Mouse (Mus musculus) liver, embryonic 14.5 days (tissue): Measurements from ENCODE around the gene Arl15.

ENCODE experiments used
- CTCF ChIP-seq: IDR thresholded peaks from 2 replicates; pipeline ENCODE4 v1.5.1; 2016; ENCODE audit warnings: antibody characterized with exemption, low read depth, control low read depth
- EP300 ChIP-seq: IDR thresholded peaks from 2 replicates; pipeline ENCODE4 v1.6.1; 2016; ENCODE audit warnings: antibody characterized with exemption, low read depth

- TF ChIP-seq CTCF (no peak), EP300 (no peak)
These were observed 404.0 kb downstream of the Arl15 start for GRCm38 (mm10) chr13:114198252-114198799.
